In genomic region chr19:7068661-7069531, GRCm38 (mm10) we compare ENCODE assay signal across 8 mouse cellular contexts. TPM values are rescaled to one million over a fixed set of nuclear protein-coding genes. Genes with fewer than 3 reads are reported as not detected.
A peak's percentile ranks its signal among the peaks of the same experiment; 100 is the strongest.
DNase-seq lines count a peak whose midpoint lies in the region; ATAC-seq and TF ChIP-seq lines count a peak whose summit lies in the region.
"Had no signal": no experiment of that assay in that cellular context is flagged by ENCODE, and none has a peak within 500 bp of the region (broad histone marks: within the 10 kb centered on the region; RNA-seq: fewer than 3 reads in every experiment).

No protein-coding gene starts in this region.

- H3K4me2 ChIP-seq in kidney, embryonic 16.5 days (replicated peaks; ENCODE audit: low read depth, low read length) = no peak overlapping the region
- H3K4me2 ChIP-seq in embryonic facial prominence, embryonic 12.5 days (replicated peaks) = peak overlapping the region; percentile 3; the same call in 1 of the 2 replicates
- peak overlapping the region; percentile 24 for H3K4me2 ChIP-seq in hindbrain, postnatal 0 days (ENCODE audit: low read depth, low read length)
- peak overlapping the region; percentile 31 for H3K4me2 ChIP-seq in neural tube, embryonic 15.5 days

- H3K36me3 ChIP-seq in kidney, embryonic 16.5 days (ENCODE audit: insufficient read depth, low read length) = no peaks in the 10 kb centered on the region
- H3K36me3 ChIP-seq in embryonic facial prominence, embryonic 12.5 days = no peaks in the 10 kb centered on the region
- no peaks in the 10 kb centered on the region for H3K36me3 ChIP-seq in hindbrain, postnatal 0 days (ENCODE audit: insufficient read depth, low read length)
- no peaks in the 10 kb centered on the region for H3K36me3 ChIP-seq in neural tube, embryonic 15.5 days

- H3K4me1 ChIP-seq in kidney, embryonic 16.5 days (ENCODE audit: insufficient read depth, low read length) = peaks cover 70% of the 10 kb centered on the region
- H3K4me1 ChIP-seq in embryonic facial prominence, embryonic 12.5 days = peaks cover 45% of the 10 kb centered on the region
- peaks cover 31% of the 10 kb centered on the region for H3K4me1 ChIP-seq in hindbrain, postnatal 0 days (ENCODE audit: insufficient read depth, low read length)
- peaks cover 86% of the 10 kb centered on the region for H3K4me1 ChIP-seq in neural tube, embryonic 15.5 days

- no peak for ATAC-seq in kidney, embryonic 16.5 days (ENCODE audit: low FRiP score, low TSS enrichment)
- ATAC-seq in embryonic facial prominence, embryonic 12.5 days (ENCODE audit: insufficient number of reproducible peaks, insufficient read depth, low FRiP score, low TSS enrichment) = no peak
- ATAC-seq in hindbrain, postnatal 0 days = 0 out of 2 replicates have a peak, but pooled peaks have one; percentile 6
- no peak for ATAC-seq in neural tube, embryonic 15.5 days (ENCODE audit: low FRiP score)

- H3K4me3 ChIP-seq in kidney, embryonic 16.5 days (ENCODE audit: low read length) = no peak overlapping the region
- no peak overlapping the region for H3K4me3 ChIP-seq in embryonic facial prominence, embryonic 12.5 days
- no peak overlapping the region for H3K4me3 ChIP-seq in hindbrain, postnatal 0 days (ENCODE audit: low read length)
- H3K4me3 ChIP-seq in neural tube, embryonic 15.5 days (replicated peaks) = no peak overlapping the region

- H3K9ac ChIP-seq in kidney, embryonic 16.5 days (replicated peaks; ENCODE audit: low read length) = peak overlapping the region; percentile 43; the same call in 1 of the 2 replicates
- peak overlapping the region; percentile 31; the same call in 1 of the 2 replicates for H3K9ac ChIP-seq in embryonic facial prominence, embryonic 12.5 days
- no peak overlapping the region for H3K9ac ChIP-seq in hindbrain, postnatal 0 days (replicated peaks; ENCODE audit: low read length)
- 0 out of 2 replicates have a peak overlapping the region, but pooled peaks have one; percentile 5 for H3K9ac ChIP-seq in neural tube, embryonic 15.5 days (replicated peaks)

- TF ChIP-seq CTCF in hindbrain, postnatal 0 days (IDR thresholded peaks at IDR 0.05; ENCODE audit: low read depth) = peak; percentile 69

- no peaks in the 10 kb centered on the region for H3K9me3 ChIP-seq in kidney, embryonic 16.5 days (ENCODE audit: low read length)
- no peaks in the 10 kb centered on the region for H3K9me3 ChIP-seq in embryonic facial prominence, embryonic 12.5 days
- H3K9me3 ChIP-seq in hindbrain, postnatal 0 days (ENCODE audit: low read length) = no peaks in the 10 kb centered on the region
- no peaks in the 10 kb centered on the region for H3K9me3 ChIP-seq in neural tube, embryonic 15.5 days (replicated peaks)

- WGBS in kidney, embryonic 16.5 days = 39% methylated on average over 11 of the region's 11 CpGs
- WGBS in embryonic facial prominence, embryonic 12.5 days = 49% methylated on average over 11 of the region's 11 CpGs
- WGBS in hindbrain, postnatal 0 days = 26% methylated on average over 11 of the region's 11 CpGs
- 18% methylated on average over 11 of the region's 11 CpGs for WGBS in neural tube, embryonic 15.5 days

- no peak for DNase-seq in kidney, postnatal 10 days
- peak; percentile 70 for DNase-seq in hindbrain, postnatal 0 days (ENCODE audit: low spot score)
- DNase-seq in natural killer cell, adult 2 months (ENCODE audit: low spot score in 2 of 2) = no peak
- no peak for DNase-seq in kidney, postnatal 4 days

- 0 out of 2 replicates have a peak, but pooled peaks cover 10% of the 10 kb centered on the region for H3K27me3 ChIP-seq in kidney, embryonic 16.5 days (ENCODE audit: insufficient read depth, low read length)
- H3K27me3 ChIP-seq in embryonic facial prominence, embryonic 12.5 days = 0 out of 2 replicates have a peak, but pooled peaks cover 13% of the 10 kb centered on the region
- H3K27me3 ChIP-seq in hindbrain, postnatal 0 days (ENCODE audit: insufficient read depth, low read length) = no peaks in the 10 kb centered on the region
- peaks cover 24% of the 10 kb centered on the region; the same call in 1 of the 2 replicates for H3K27me3 ChIP-seq in neural tube, embryonic 15.5 days (replicated peaks)

- peak overlapping the region; percentile 51; the same call in 1 of the 2 replicates for H3K27ac ChIP-seq in kidney, embryonic 16.5 days (ENCODE audit: low read length)
- H3K27ac ChIP-seq in embryonic facial prominence, embryonic 12.5 days = peak overlapping the region; percentile 47; the same call in 1 of the 2 replicates
- no peak overlapping the region for H3K27ac ChIP-seq in hindbrain, postnatal 0 days
- 0 out of 2 replicates have a peak overlapping the region, but pooled peaks have one; percentile 20 for H3K27ac ChIP-seq in neural tube, embryonic 15.5 days (replicated peaks)

RNA-seq across cellular contexts. Expression of gene Macrod1, which starts 12.3 kb away (rescaled TPM):
- 15.6 and 16.4 TPM in 2 replicates for polyA plus RNA-seq in kidney, embryonic 16.5 days (2015; fragmentation: Nextera tagmentation; extraction: Ambion mirVana)
- 11.3 and 12.2 TPM in 2 replicates for polyA plus RNA-seq in embryonic facial prominence, embryonic 12.5 days (2016; fragmentation: Nextera tagmentation; extraction: Ambion mirVana)
- 4.8 and 9.5 TPM in 2 replicates for total RNA-seq in hindbrain, postnatal 0 days (2014; rRNA removed)
- 6.5 and 6.7 TPM in 2 replicates for polyA plus RNA-seq in hindbrain, postnatal 0 days (2015; fragmentation: Nextera tagmentation; extraction: Ambion mirVana)
- 7.2 and 7.7 TPM in 2 replicates for polyA plus RNA-seq in neural tube, embryonic 15.5 days (2015; fragmentation: Nextera tagmentation; extraction: Ambion mirVana)

RNA-seq across cellular contexts. Expression of gene Stip1, which starts 29.1 kb away (rescaled TPM):
- 305 and 314 TPM in 2 replicates for polyA plus RNA-seq in kidney, embryonic 16.5 days (2015; fragmentation: Nextera tagmentation; extraction: Ambion mirVana)
- 273 and 275 TPM in 2 replicates for polyA plus RNA-seq in embryonic facial prominence, embryonic 12.5 days (2016; fragmentation: Nextera tagmentation; extraction: Ambion mirVana)
- 87.3 and 89.0 TPM in 2 replicates for total RNA-seq in hindbrain, postnatal 0 days (2014; rRNA removed)
- 146 and 151 TPM in 2 replicates for polyA plus RNA-seq in hindbrain, postnatal 0 days (2015; fragmentation: Nextera tagmentation; extraction: Ambion mirVana)
- 210 and 232 TPM in 2 replicates for polyA plus RNA-seq in neural tube, embryonic 15.5 days (2015; fragmentation: Nextera tagmentation; extraction: Ambion mirVana)

RNA-seq across cellular contexts. Expression of gene Flrt1, which starts 36.6 kb away (rescaled TPM):
- polyA plus RNA-seq in kidney, embryonic 16.5 days (2015; fragmentation: Nextera tagmentation; extraction: Ambion mirVana) = 5.4 and 6.8 TPM in 2 replicates
- 6.6 and 6.8 TPM in 2 replicates for polyA plus RNA-seq in embryonic facial prominence, embryonic 12.5 days (2016; fragmentation: Nextera tagmentation; extraction: Ambion mirVana)
- 8.4 and 10.1 TPM in 2 replicates for total RNA-seq in hindbrain, postnatal 0 days (2014; rRNA removed)
- polyA plus RNA-seq in hindbrain, postnatal 0 days (2015; fragmentation: Nextera tagmentation; extraction: Ambion mirVana) = 7.8 and 8.1 TPM in 2 replicates
- 10.5 and 10.9 TPM in 2 replicates for polyA plus RNA-seq in neural tube, embryonic 15.5 days (2015; fragmentation: Nextera tagmentation; extraction: Ambion mirVana)
- total RNA-seq: common myeloid progenitor, adult 5-6 weeks had no signal

RNA-seq across cellular contexts. Expression of gene Fermt3, which starts 49.6 kb away (rescaled TPM):
- polyA plus RNA-seq in kidney, embryonic 16.5 days (2015; fragmentation: Nextera tagmentation; extraction: Ambion mirVana) = 5.7 and 6.4 TPM in 2 replicates
- 6.5 and 7.2 TPM in 2 replicates for polyA plus RNA-seq in embryonic facial prominence, embryonic 12.5 days (2016; fragmentation: Nextera tagmentation; extraction: Ambion mirVana)
- 4.0 and 7.5 TPM in 2 replicates for total RNA-seq in hindbrain, postnatal 0 days (2014; rRNA removed)
- 3.5 and 4.0 TPM in 2 replicates for polyA plus RNA-seq in hindbrain, postnatal 0 days (2015; fragmentation: Nextera tagmentation; extraction: Ambion mirVana)
- polyA plus RNA-seq in neural tube, embryonic 15.5 days (2015; fragmentation: Nextera tagmentation; extraction: Ambion mirVana) = 4.6 and 19.6 TPM in 2 replicates
